Mouse (Mus musculus) heart, embryonic 14.5 days (tissue): ENCODE results near the gene Ube2ql1. TPM values are rescaled to one million over a fixed set of nuclear protein-coding genes. Genes with fewer than 3 reads are reported as not detected.

Experiments used
- polyA plus RNA-seq: library from polyadenylated mRNA; unstranded; fragments of >200 nt; fragmentation: Nextera tagmentation; extraction: Ambion mirVana; gene quantifications from 2 replicates; pipeline ENCODE4 v1.2.1, GENCODE M21; 2014

The Ube2ql1 gene
- polyA plus RNA-seq, 1 experiment from 2014 or later = 1.0 TPM

Other genes with a start within 250 kb of the Ube2ql1 start
- 61.3 and 64.2 TPM in 2 replicates for gene Nsun2, start 206.1 kb downstream of the Ube2ql1 start, polyA plus RNA-seq
- 5.5 and 5.6 TPM in 2 replicates for gene Tent4a, start 205.3 kb downstream of the Ube2ql1 start, polyA plus RNA-seq
- 6.5 and 8.7 TPM in 2 replicates for gene Srd5a1, start 128.4 kb downstream of the Ube2ql1 start, polyA plus RNA-seq
- gene Med10, start 62.5 kb upstream of the Ube2ql1 start, polyA plus RNA-seq = 104 and 105 TPM in 2 replicates